11 mouse cellular contexts compared by ENCODE assay signal in the genomic region with DNA sequence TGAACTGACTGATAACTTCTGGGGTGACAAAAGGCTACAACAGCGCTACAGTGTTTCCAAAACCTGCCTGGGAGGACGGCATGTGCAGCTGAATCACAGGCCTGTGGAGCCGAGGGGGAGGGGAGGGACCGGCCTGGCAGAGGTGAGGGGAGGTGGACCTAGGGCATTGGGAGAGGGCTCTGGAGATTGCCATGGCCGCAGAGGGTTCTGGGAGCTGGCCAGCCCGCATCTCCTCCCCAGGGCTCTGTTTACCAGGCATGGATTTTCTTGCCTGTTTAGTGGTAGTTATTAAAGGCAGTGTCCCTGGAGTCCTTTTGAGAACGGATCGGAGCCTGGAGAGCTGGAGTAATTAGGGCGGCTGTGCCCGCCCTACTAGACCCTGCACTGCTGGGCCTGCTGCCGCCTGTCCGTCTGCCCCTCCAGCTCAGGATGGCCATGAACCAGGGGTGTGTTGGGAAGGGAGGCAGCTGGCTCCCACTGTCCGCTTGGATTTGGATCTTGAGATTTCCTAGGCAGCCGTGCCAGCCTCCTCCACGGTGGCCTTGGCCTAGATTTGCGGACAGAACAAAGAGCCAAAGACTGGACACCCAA. TPM values are rescaled to one million over a fixed set of nuclear protein-coding genes. Genes with fewer than 3 reads are reported as not detected.
DNase-seq lines count a peak whose midpoint lies in the region; ATAC-seq and TF ChIP-seq lines count a peak whose summit lies in the region.
"Had no signal": no experiment of that assay in that cellular context is flagged by ENCODE, and none has a peak within 500 bp of the region (broad histone marks: within the 10 kb centered on the region; RNA-seq: fewer than 3 reads in every experiment).

No protein-coding gene starts in this region.

- H3K27ac ChIP-seq in liver, postnatal 0 days (ENCODE audit: low read depth), result no peak overlapping the region
- no peak overlapping the region for H3K27ac ChIP-seq in liver, embryonic 11.5 days (ENCODE audit: low read depth, low read length)
- peak overlapping the region; percentile 31; the same call in 1 of the 2 replicates for H3K27ac ChIP-seq in forebrain, embryonic 15.5 days (replicated peaks)
- peak overlapping the region; percentile 48 for H3K27ac ChIP-seq in neural tube, embryonic 14.5 days (ENCODE audit: low read depth, low read length)
- H3K27ac ChIP-seq: embryonic facial prominence, embryonic 15.5 days had no signal

- intact Hi-C loops in gastrocnemius, postnatal 36 days (cut with DNase I), result no loop called here

- no peak for TF ChIP-seq CTCF in liver, postnatal 0 days (IDR thresholded peaks at IDR 0.05; ENCODE audit: low read depth)

- peaks cover 2% of the 10 kb centered on the region; the same call in 1 of the 2 replicates for H3K4me1 ChIP-seq in liver, postnatal 0 days (ENCODE audit: insufficient read depth)
- H3K4me1 ChIP-seq in liver, embryonic 11.5 days (replicated peaks; ENCODE audit: control insufficient read depth, insufficient read depth, low read length), result no peaks in the 10 kb centered on the region; the same call in 1 of the 2 replicates
- peaks cover 47% of the 10 kb centered on the region for H3K4me1 ChIP-seq in forebrain, embryonic 15.5 days
- H3K4me1 ChIP-seq in neural tube, embryonic 14.5 days (ENCODE audit: control insufficient read depth, insufficient read depth, low read length), result peaks cover 21% of the 10 kb centered on the region

- no peaks in the 10 kb centered on the region for H3K36me3 ChIP-seq in liver, postnatal 0 days (replicated peaks; ENCODE audit: insufficient read depth, low read length)
- no peaks in the 10 kb centered on the region for H3K36me3 ChIP-seq in liver, embryonic 11.5 days (ENCODE audit: control insufficient read depth, insufficient read depth, low read length)
- H3K36me3 ChIP-seq in forebrain, embryonic 15.5 days, result peaks cover 8% of the 10 kb centered on the region
- peaks cover 7% of the 10 kb centered on the region for H3K36me3 ChIP-seq in neural tube, embryonic 14.5 days (ENCODE audit: control insufficient read depth, insufficient read depth, low read length)
- H3K36me3 ChIP-seq: embryonic facial prominence, embryonic 15.5 days; G1E had no signal

- H3K9me3 ChIP-seq in liver, postnatal 0 days (ENCODE audit: low read length), result no peaks in the 10 kb centered on the region
- H3K9me3 ChIP-seq in liver, embryonic 11.5 days (ENCODE audit: control insufficient read depth, low read length), result no peaks in the 10 kb centered on the region
- H3K9me3 ChIP-seq in forebrain, embryonic 15.5 days, result no peaks in the 10 kb centered on the region
- no peaks in the 10 kb centered on the region for H3K9me3 ChIP-seq in neural tube, embryonic 14.5 days (ENCODE audit: control insufficient read depth, low read length)
- H3K9me3 ChIP-seq: embryonic facial prominence, embryonic 15.5 days had no signal

- peak; percentile 72 for ATAC-seq in liver, postnatal 0 days
- ATAC-seq in liver, embryonic 11.5 days (replicated peaks; ENCODE audit: low FRiP score), result no peak
- ATAC-seq in forebrain, embryonic 15.5 days (replicated peaks), result no peak
- no peak for ATAC-seq in neural tube, embryonic 14.5 days (ENCODE audit: low read depth)

- no peak overlapping the region for H3K9ac ChIP-seq in liver, postnatal 0 days (replicated peaks)
- H3K9ac ChIP-seq in liver, embryonic 11.5 days (ENCODE audit: low read depth, low read length), result no peak overlapping the region
- no peak overlapping the region for H3K9ac ChIP-seq in forebrain, embryonic 15.5 days (replicated peaks)
- H3K9ac ChIP-seq in neural tube, embryonic 14.5 days (replicated peaks; ENCODE audit: low read depth, low read length), result no peak overlapping the region
- H3K9ac ChIP-seq: embryonic facial prominence, embryonic 15.5 days had no signal

- no peak overlapping the region for H3K4me2 ChIP-seq in liver, postnatal 0 days (ENCODE audit: low read depth, low read length)
- no peak overlapping the region for H3K4me2 ChIP-seq in liver, embryonic 11.5 days
- no peak overlapping the region for H3K4me2 ChIP-seq in forebrain, embryonic 15.5 days (replicated peaks)
- H3K4me2 ChIP-seq in neural tube, embryonic 14.5 days (ENCODE audit: low read depth, low read length), result no peak overlapping the region
- H3K4me2 ChIP-seq: embryonic facial prominence, embryonic 15.5 days had no signal

- 54% methylated on average over 16 of the region's 16 CpGs for WGBS in liver, postnatal 0 days (ENCODE audit: insufficient replicate concordance)
- WGBS in liver, embryonic 11.5 days, result 54% methylated on average over 16 of the region's 16 CpGs
- WGBS in forebrain, embryonic 15.5 days, result 26% methylated on average over 16 of the region's 16 CpGs
- 18% methylated on average over 16 of the region's 16 CpGs for WGBS in neural tube, embryonic 14.5 days

- TF ChIP-seq EP300 in liver, postnatal 0 days (IDR thresholded peaks at IDR 0.05; ENCODE audit: low read depth), result no peak

- H3K4me3 ChIP-seq in liver, postnatal 0 days (ENCODE audit: low read depth, low read length), result no peak overlapping the region
- no peak overlapping the region for H3K4me3 ChIP-seq in liver, embryonic 11.5 days (ENCODE audit: low read depth, low read length)
- no peak overlapping the region for H3K4me3 ChIP-seq in forebrain, embryonic 15.5 days
- H3K4me3 ChIP-seq in neural tube, embryonic 14.5 days (ENCODE audit: low read depth, low read length), result no peak overlapping the region
- H3K4me3 ChIP-seq: embryonic facial prominence, embryonic 15.5 days had no signal

- peak; percentile 62 for DNase-seq in liver, postnatal 0 days
- DNase-seq in liver, embryonic 11.5 days (ENCODE audit: low spot score), result no peak
- peak; percentile 64 for DNase-seq in brain, adult 2 months (ENCODE audit: low read depth, low spot score)
- DNase-seq in spleen, postnatal 36 days (ENCODE audit: low spot score in 2 of 2), result no peak
- DNase-seq in kidney, postnatal 25 days, result no peak
- no peak for DNase-seq in gastrocnemius, postnatal 36 days

- peaks cover 34% of the 10 kb centered on the region for H3K27me3 ChIP-seq in liver, postnatal 0 days (ENCODE audit: insufficient read depth, low read length)
- H3K27me3 ChIP-seq in liver, embryonic 11.5 days (replicated peaks; ENCODE audit: control insufficient read depth, insufficient read depth, low read length), result peaks cover 49% of the 10 kb centered on the region
- H3K27me3 ChIP-seq in forebrain, embryonic 15.5 days, result peaks cover 23% of the 10 kb centered on the region
- peaks cover 16% of the 10 kb centered on the region for H3K27me3 ChIP-seq in neural tube, embryonic 14.5 days (ENCODE audit: control insufficient read depth, insufficient read depth, low read length)

RNA-seq across cellular contexts. Expression of gene Dtx1, which starts 12.8 kb away (rescaled TPM):
- polyA plus RNA-seq in liver, postnatal 0 days (2015; fragmentation: Nextera tagmentation; extraction: Ambion mirVana), result 0.23 and 0.25 TPM in 2 replicates
- 0.23 and 1.1 TPM in 2 replicates for polyA plus RNA-seq in liver, embryonic 11.5 days (2014; fragmentation: Nextera tagmentation; extraction: Ambion mirVana)
- 48.2 and 52.8 TPM in 2 replicates for polyA plus RNA-seq in forebrain, embryonic 15.5 days (2015; fragmentation: Nextera tagmentation; extraction: Ambion mirVana)
- 44.2 and 50.7 TPM in 2 replicates for polyA plus RNA-seq in neural tube, embryonic 14.5 days (2014; fragmentation: Nextera tagmentation; extraction: Ambion mirVana)
- under 1 TPM; 0.38 to 0.91 TPM for total RNA-seq in gastrocnemius, postnatal 36 days (2021)

RNA-seq across cellular contexts. Expression of gene Rasal1, which starts 50.3 kb away (rescaled TPM):
- polyA plus RNA-seq in liver, postnatal 0 days (2015; fragmentation: Nextera tagmentation; extraction: Ambion mirVana), result 0.20 and 0.36 TPM in 2 replicates
- 0.25 and 0.32 TPM in 2 replicates for polyA plus RNA-seq in liver, embryonic 11.5 days (2014; fragmentation: Nextera tagmentation; extraction: Ambion mirVana)
- 2.7 and 4.2 TPM in 2 replicates for polyA plus RNA-seq in forebrain, embryonic 15.5 days (2015; fragmentation: Nextera tagmentation; extraction: Ambion mirVana)
- polyA plus RNA-seq in neural tube, embryonic 14.5 days (2014; fragmentation: Nextera tagmentation; extraction: Ambion mirVana), result 0.13 and 0.33 TPM in 2 replicates
- not detected for total RNA-seq in gastrocnemius, postnatal 36 days (2021)
- polyA plus RNA-seq: neural tube, embryonic 11.5 days had no signal

RNA-seq across cellular contexts. Expression of gene Oas2, which starts 50.8 kb away (rescaled TPM):
- polyA plus RNA-seq in liver, postnatal 0 days (2015; fragmentation: Nextera tagmentation; extraction: Ambion mirVana), result 0.83 and 1.1 TPM in 2 replicates
- polyA plus RNA-seq in liver, embryonic 11.5 days (2014; fragmentation: Nextera tagmentation; extraction: Ambion mirVana), result 0.23 and 0.29 TPM in 2 replicates
- polyA plus RNA-seq in forebrain, embryonic 15.5 days (2015; fragmentation: Nextera tagmentation; extraction: Ambion mirVana), result 0.08 and 0.14 TPM in 2 replicates
- polyA plus RNA-seq in neural tube, embryonic 14.5 days (2014; fragmentation: Nextera tagmentation; extraction: Ambion mirVana), result 0.22 TPM in 1 of 2 replicates, not detected in the other
- under 1 TPM; 0.18 to 0.37 TPM for total RNA-seq in gastrocnemius, postnatal 36 days (2021)
- polyA plus RNA-seq: neural tube, embryonic 11.5 days had no signal

Comparison
In these comparisons a context has a peak if more than half of its experiments do, and no peak if none do; other contexts are left out.
1. DNase-seq: peak in liver, postnatal 0 days (single experiment) and brain, adult 2 months (single experiment); none in liver, embryonic 11.5 days (single experiment), spleen, postnatal 36 days (0 of 2), kidney, postnatal 25 days (0 of 2) and gastrocnemius, postnatal 36 days (0 of 2).
2. H3K27ac ChIP-seq: peak in forebrain, embryonic 15.5 days (single experiment) and neural tube, embryonic 14.5 days (single experiment); none in liver, postnatal 0 days (single experiment) and liver, embryonic 11.5 days (single experiment).
3. RNA of gene Dtx1, which starts 12.8 kb away (polyA plus RNA-seq): 48.2 to 52.8 TPM in forebrain, embryonic 15.5 days and 44.2 to 50.7 TPM in neural tube, embryonic 14.5 days; 0.23 to 1.1 TPM in liver, embryonic 11.5 days and 0.23 to 0.25 TPM in liver, postnatal 0 days; every median in the first group is over 10 times any median in the second.